Mouse (Mus musculus) layer of hippocampus, adult 8-10 months (tissue): Measurements from ENCODE around the gene Il10. TPM values are rescaled to one million over a fixed set of nuclear protein-coding genes. Genes with fewer than 3 reads are reported as not detected.

Source experiments
- DNase-seq, 2 experiments: peaks; one replicate each; pipeline ENCODE4 v3.0.0; 2022; ENCODE audit warnings: low spot score in 2 of 2
- total RNA-seq, 4 experiments: library from RNA; stranded (reverse); gene quantifications; 2 replicates each; pipeline ENCODE4 v1.2.4; 2022

Gene Il10
- total RNA-seq, 4 experiments from 2014 or later = not detected

- no peak for DNase-seq
These were observed 28.6 kb downstream of the Il10 start for GRCm38 (mm10) chr1:131048121-131048863.

- DNase-seq = no peak
These were observed 29.3 kb downstream of the Il10 start for GRCm38 (mm10) chr1:131048946-131049345.

- DNase-seq = no peak
These were observed 29.7 kb downstream of the Il10 start for GRCm38 (mm10) chr1:131049361-131049806.

GRCm38 (mm10) chr1:131050011-131050410 is 30.4 kb downstream of the Il10 start:
- no peak for DNase-seq

- DNase-seq = no peak
These were observed 31.0 kb downstream of the Il10 start for GRCm38 (mm10) chr1:131050617-131051016.

- DNase-seq = no peak
These were observed 31.4 kb downstream of the Il10 start for GRCm38 (mm10) chr1:131051073-131051472.

- DNase-seq = peak; percentile 70 to 75
These were observed 33.6 kb downstream of the Il10 start for GRCm38 (mm10) chr1:131053239-131053638.

- no peak for DNase-seq
These were observed 34.0 kb downstream of the Il10 start for GRCm38 (mm10) chr1:131053656-131054055.

- DNase-seq = no peak
These were observed 34.6 kb downstream of the Il10 start for GRCm38 (mm10) chr1:131054251-131054650.

- DNase-seq = no peak
These were observed 38.8 kb downstream of the Il10 start for GRCm38 (mm10) chr1:131058431-131058830.

- DNase-seq = no peak
These were observed 39.8 kb downstream of the Il10 start for GRCm38 (mm10) chr1:131059411-131059810.

GRCm38 (mm10) chr1:131059841-131060240 is 40.2 kb downstream of the Il10 start:
- no peak for DNase-seq

- no peak for DNase-seq
These were observed 40.9 kb downstream of the Il10 start for GRCm38 (mm10) chr1:131060290-131061253.

- DNase-seq = no peak
These were observed 42.2 kb downstream of the Il10 start for GRCm38 (mm10) chr1:131061740-131062254.

GRCm38 (mm10) chr1:131062821-131063220 is 43.2 kb downstream of the Il10 start:
- DNase-seq = no peak

- DNase-seq = no peak
These were observed 44.6 kb downstream of the Il10 start for GRCm38 (mm10) chr1:131064202-131064601.

- DNase-seq = no peak
These were observed 48.5 kb downstream of the Il10 start for GRCm38 (mm10) chr1:131068011-131068727.

GRCm38 (mm10) chr1:131069010-131069409 is 49.4 kb downstream of the Il10 start:
- no peak for DNase-seq

- no peak for DNase-seq
These were observed 52.8 kb downstream of the Il10 start for GRCm38 (mm10) chr1:131072376-131072990.

GRCm38 (mm10) chr1:131074524-131074938 is 54.9 kb downstream of the Il10 start:
- DNase-seq = peak; percentile 56 to 68
